Mouse (Mus musculus) mouse trophoblast stem cell (cell line): ENCODE measurements around the gene Ptpro.

Source experiments
- in situ Hi-C, 2 experiments: fragments of 300-500 bp; cut with MseI, MboI; formaldehyde crosslinking; loops; 2 replicates in 1 of 2; 3 replicates in 1 of 2; pipeline ENCODE4 v1.15.1; 2025

The Ptpro gene

GRCm38 (mm10) chr6:137497208-137497835 is 245.2 kb downstream of the Ptpro start:
- in situ Hi-C loops, result no loop called here

GRCm38 (mm10) chr6:137498781-137499180 is 246.7 kb downstream of the Ptpro start:
- in situ Hi-C loops, result no loop called here

GRCm38 (mm10) chr6:137503009-137503408 is 250.9 kb downstream of the Ptpro start:
- in situ Hi-C loops, result no loop called here

- in situ Hi-C loops, result no loop called here
These were observed 251.3 kb downstream of the Ptpro start for GRCm38 (mm10) chr6:137503462-137503861.

GRCm38 (mm10) chr6:137504052-137504451 is 251.9 kb downstream of the Ptpro start:
- in situ Hi-C loops, result no loop called here

- in situ Hi-C loops, result no loop called here
These were observed 253.6 kb downstream of the Ptpro start for GRCm38 (mm10) chr6:137505555-137506227.

GRCm38 (mm10) chr6:137506563-137506962 is 254.4 kb downstream of the Ptpro start:
- in situ Hi-C loops, result no loop called here

- in situ Hi-C loops, result no loop called here
These were observed 256.8 kb downstream of the Ptpro start for GRCm38 (mm10) chr6:137508936-137509335.

GRCm38 (mm10) chr6:137509341-137510045 is 257.4 kb downstream of the Ptpro start:
- in situ Hi-C loops, result no loop called here

- in situ Hi-C loops, result no loop called here
These were observed 260.6 kb downstream of the Ptpro start for GRCm38 (mm10) chr6:137512753-137513152.
